Mouse (Mus musculus) induced T-regulatory cell, adult 2 months (primary cell): ENCODE measurements around the gene Mapk9.

ENCODE experiments used
- DNase-seq: peaks from one replicate; pipeline ENCODE4 v3.0.0-alpha.2; 2012; ENCODE audit warnings: low read depth

The Mapk9 gene

DNA sequence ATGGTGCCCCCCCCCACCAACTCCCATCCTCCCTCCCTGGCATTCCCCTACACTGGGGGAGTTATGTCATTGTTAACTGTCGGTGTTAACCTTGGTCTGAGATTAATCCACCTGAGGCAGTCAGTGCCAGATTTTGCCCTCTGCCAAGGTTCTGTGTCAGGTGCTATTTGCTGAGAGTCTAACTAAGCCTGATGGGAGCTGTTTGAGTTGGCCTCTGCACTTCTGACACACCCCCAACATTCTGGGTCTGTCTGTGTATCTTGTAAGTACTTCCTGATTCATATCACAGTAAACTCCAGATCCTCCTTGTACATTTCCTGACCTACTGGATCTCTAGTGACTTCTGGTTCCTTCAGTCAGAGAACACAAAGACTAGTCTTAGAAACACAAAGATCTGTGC, 5.9 kb upstream of the Mapk9 start:
- DNase-seq = no peak

DNA sequence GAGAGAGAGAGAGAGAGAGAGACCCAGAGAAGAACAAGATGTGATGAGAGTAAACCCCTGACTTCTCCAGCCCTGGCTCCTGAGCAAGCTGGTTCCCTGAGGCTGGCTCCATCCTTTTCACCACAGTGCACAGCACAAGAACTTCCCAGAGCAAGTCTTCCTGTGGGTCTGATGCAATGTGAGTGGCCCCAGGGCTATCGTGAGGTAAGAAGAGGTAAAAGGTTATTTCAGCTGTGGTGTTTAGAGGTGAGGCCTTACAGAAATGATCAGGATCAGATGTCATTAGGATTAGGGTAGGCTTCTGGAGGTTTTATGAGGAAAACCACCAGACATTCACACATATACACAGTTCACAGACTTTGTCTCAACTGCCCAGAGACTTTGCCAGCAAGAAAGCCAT, 4.7 kb upstream of the Mapk9 start:
- DNase-seq = no peak

DNA sequence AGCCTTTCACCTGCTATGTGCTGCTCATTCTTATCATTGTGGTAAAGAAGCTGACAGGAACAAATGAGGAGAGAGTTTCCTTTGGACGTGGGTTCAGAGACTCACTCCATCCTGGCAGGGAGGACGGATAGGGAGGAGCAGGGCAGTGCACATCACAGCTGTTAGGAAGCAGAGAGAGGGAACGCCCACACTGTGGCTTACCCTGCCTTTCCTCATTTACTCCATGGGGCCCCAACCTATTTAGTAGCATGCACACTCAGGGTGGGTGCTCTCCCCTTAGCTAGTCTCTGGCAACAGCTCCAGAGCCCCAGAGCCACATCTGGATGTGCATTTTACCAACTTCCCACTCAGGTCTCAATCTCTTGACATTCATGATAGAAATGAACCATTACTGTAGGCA, 3.8 kb upstream of the Mapk9 start:
- no peak for DNase-seq

DNA sequence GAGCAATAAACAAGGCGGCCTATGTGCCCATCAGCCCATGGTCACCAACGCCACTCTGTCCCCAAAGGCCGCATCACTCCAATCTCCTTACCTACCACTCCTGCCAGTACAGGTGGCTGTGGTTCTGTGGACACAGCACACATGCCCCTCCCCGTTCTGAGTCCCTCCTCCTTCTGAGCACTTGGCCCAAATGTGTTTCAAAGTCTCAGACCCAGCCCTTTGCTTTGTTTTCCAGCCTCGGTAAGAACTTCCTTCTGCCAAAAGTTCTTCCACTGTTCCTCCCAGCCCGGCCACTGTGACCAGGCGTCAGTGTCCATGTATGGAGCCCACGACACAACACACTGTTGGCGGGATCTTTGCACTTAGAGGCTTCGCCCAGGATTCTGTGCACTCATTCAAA, 2.2 kb upstream of the Mapk9 start:
- no peak for DNase-seq

DNA sequence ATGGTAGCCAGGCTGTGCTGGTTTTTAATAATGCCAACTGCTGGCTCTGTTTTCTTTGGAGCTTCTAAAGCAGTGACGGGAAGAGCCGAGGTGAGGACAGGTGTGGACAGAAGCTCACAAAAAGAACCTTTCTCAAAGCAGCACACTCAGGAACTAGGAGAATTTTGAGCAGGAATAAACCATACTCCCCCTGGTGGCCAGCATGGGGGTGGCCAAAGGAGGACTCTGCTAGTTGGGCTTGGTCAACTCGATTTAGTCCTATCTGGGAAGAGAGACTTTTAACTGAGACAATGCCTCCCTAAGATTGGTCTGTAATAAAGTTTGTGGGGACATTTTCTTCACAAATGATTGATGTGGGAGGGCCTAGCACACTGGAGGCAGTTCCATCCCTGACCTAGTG, 1.6 kb upstream of the Mapk9 start:
- DNase-seq = peak; percentile 81

DNA sequence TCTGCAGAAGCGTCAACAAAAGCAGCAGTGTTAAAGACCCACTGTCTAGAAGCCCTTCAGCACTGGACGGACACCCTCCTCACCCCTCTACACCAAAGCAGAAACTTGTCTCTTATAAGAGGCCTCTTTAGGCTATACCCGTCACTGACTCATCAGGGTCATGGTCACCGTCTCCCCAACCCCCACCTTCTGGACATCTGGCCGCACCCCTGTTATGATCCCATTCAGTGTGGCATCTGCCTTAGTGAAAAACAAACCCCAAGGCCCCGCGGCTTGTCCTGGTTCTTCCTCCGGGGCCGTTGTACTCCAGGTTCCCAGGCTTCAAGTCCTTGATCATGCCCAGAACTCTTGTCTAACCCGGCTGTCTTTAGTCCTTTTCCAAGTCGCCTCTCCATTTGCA, 593 bp upstream of the Mapk9 start:
- no peak for DNase-seq

DNA sequence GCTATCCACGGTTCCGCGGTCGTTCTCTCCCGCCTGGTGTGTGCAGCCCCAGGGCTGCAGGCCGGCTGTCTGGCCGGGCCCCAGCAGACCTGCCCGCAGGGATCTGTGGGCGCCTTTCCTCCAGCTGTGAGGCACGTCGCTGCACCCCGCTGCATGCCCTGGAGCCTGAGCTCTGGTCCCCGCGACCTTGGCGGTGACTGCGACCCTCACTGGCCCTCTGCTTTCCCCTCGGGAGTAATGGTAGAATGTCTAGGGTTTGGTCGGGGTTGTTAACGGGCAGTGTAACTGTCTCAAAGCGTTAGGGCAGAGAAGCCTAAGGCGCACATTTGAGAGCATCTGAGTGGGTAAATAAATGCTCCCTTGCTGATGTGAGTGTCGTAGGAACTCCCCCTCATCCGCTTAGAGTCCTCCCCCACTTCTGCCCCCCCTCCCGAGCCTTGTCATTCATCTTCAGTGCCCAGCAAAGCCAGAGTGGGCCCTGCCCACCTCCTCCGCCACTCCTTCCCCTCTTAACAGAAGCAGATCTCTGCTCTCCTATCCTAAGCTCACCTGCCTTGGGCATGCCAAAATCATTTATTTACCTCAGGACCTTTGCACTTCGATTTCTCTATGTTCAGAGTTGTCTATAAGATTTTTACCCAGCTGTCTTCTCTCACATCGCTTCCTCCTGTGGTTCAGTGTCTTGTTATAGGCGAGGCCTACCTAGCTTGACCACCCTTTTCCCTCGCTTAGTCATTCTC, 690 bp downstream of the Mapk9 start:
- DNase-seq = peak; percentile 63

DNA sequence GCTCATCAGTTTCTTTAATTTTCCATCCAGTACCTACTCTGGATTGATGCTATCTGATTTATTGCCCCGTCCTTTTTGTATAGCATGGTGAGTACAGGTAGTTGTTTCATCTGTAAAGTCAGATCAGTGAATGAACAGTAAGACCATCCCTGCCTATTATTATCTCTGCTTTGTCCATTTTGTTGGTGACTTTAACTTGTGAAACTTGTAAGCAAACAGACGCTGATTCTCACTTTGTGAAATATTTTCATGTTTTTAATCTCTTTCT, 1.2 kb downstream of the Mapk9 start:
- no peak for DNase-seq

DNA sequence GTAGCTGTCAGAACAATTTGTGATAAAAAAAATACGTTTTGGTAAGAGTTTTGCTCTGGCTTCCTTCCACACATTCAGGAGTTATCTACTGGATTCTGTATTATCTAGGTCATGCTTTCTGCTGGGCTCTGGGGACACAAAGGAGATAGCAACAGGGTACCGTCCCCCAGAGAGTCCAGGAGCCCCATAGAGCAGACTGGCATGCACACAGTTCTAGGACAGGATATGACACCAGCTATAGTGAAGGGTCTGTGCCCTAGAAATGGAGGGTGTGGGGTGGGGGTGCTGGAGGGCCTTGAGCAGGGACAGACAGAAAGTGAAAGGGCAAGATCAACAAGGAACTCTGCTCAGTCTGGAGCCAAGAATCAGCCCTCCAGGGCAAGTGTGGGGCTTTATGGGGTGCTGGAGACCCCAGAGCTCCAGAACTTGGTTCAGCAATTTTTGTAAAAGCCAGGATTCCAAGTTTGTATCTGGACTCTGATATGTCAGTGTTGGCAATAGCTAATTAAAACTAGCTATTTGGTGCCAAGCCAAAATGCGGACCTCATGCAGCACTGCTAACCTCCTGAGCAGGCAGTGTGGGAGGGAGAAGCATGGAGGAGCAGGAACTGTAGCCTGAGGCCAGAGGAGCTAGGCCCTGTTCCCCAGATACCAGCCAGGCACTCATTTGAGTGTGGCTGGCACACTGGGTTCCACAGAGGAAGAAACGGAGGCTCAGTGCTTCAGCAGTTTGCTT, 1.7 kb downstream of the Mapk9 start:
- peak; percentile 36 for DNase-seq

DNA sequence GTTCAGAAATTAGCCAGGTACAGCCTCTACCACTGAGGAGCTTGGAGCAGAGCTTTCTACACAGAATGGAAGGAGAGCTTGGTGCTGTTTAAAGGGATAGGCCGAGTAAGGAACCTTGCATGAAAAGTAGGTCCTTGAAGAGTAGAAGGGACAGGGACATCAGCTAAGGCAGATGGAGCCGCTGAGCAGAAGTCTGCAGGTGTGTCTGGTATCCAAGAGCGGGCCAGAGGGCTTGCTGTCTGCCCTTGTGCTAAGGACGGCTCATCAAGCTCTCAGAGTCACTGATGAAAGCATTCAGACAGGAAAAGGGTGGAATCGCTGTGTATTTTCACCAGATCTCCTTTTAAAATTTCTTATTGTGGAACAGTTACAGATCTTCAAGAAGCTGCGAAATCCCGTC, 3.8 kb downstream of the Mapk9 start:
- no peak for DNase-seq

DNA sequence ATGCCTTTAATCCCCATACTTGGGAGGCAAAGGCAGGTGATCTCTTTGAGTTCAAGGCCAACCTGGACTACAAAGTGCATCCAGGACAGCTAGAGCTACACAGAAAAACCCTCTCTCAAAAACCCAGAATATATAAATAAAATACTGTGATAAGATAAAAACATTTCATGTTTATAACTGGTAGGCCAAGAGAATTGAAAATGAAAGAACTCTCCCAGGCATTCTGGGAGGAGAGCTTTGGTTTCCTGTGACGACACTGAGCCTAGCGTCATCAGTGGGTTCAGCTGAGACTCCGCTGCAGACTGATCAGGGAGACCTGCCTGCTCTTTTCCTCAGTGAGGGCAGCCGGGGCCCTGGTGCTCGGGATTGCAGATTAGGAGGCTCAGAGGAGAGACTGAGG, 8.6 kb downstream of the Mapk9 start:
- peak; percentile 87 for DNase-seq

DNA sequence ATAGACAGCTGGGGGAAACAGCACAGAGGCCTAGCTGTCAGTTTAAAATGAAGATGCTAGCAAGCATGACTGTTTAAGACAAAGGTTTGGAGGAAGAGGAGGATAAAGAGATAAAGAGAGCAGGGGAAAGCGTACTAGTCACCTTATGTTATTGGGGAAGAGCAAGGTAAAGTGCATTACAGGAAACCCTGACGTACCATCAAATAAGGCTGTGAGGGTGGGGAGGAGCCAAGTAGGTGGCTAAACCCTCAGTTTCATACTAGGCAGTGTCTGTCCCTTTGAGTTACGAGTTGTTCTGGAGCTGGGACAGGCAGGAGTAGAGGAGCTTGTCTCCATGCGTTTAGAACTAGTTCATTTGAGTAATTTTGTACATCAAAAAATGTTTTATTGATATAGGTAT, 14.6 kb downstream of the Mapk9 start:
- peak; percentile 25 for DNase-seq

DNA sequence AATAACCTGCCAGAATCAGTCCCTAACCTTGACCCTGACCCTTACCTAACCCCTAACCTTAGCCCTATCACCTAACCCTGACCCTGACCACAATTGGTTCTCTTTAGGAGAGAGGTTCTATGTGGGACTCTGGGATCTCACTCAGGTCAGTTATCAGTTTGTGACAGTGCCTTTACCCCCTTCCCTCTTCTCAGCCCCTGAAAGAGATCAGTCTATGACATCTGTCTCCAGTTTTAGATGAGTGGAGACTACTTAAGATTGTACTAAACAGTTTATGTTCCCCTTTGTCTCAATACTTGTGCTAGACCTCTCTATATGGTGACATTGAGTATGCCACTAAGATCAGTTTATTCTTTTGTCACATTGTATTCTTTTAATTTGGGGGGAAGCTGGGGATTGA, 17.4 kb downstream of the Mapk9 start:
- DNase-seq = no peak

DNA sequence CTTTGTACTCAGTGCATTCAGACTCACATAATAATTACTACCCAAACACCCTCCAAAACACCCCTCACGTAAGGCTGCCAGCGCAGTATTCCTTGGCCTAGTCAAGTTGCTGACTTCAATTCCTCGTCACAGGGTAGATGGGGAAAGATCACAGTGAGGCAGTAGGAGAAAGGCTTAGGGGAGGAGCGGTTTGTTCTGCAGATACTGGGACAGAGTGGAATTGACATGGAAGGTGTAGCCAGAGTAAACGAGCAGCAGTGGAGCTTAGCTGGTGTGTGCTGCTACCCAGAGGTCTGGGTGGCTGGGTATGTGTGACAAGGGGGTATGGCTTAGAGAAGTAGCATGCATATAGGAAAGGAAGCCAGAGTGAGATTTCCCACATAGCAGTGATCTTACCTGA, 20.8 kb downstream of the Mapk9 start:
- DNase-seq = no peak

DNA sequence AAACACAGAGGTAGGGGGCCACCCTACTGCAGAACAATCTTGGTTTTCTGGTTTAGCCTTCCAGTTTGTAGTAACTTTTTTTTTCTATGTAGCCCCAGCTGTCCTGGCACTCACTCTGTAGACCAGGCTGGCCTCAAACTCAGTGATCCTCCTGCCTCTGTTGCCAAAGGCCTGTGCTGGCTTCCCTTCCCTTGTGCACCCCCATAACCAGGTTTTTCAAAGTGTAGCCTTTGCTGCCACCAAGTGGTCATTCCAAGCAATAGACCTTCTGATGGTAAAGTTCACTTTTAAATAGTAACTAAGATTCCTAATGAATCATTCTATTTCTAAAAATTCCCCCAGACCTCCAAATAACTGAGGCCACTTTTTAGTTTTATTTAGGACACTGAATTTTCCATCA, 23.2 kb downstream of the Mapk9 start:
- DNase-seq = peak; percentile 81

DNA sequence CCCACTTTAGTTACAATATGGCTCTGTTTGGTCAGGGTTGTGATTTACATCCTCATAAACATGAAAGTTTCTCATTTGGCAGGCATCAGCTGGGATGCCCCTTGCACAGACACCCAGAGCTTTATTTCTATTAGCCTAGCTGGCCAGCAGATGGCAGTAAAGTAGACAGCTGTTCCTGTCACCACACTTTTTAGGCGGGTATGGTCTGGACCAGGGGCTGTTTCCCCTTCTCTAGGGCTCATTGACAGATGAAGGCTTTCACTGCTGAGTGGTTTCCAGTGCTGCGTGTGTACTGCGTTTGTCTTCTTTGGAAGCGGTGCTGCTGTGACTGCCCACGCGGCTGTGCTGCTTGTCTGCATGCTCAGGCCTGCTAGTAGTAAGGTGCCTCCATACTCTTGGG, 25.4 kb downstream of the Mapk9 start:
- DNase-seq = peak; percentile 57

DNA sequence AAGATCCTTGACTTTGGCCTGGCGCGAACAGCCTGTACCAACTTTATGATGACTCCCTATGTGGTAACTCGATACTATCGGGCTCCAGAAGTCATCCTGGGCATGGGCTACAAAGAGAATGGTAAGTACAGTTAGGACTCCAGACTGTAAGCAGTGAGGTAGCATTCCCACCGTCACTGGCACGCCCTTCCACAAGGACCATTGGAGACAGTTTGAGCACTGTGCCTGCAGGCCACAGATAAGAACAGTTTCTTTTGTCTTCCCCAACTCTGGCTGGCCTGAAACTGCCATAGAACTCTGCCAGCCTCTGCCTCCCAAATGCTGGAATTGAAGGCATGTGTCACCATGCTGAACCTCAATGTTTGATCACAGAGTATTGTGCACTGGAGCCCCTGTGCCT, 26.2 kb downstream of the Mapk9 start:
- no peak for DNase-seq

DNA sequence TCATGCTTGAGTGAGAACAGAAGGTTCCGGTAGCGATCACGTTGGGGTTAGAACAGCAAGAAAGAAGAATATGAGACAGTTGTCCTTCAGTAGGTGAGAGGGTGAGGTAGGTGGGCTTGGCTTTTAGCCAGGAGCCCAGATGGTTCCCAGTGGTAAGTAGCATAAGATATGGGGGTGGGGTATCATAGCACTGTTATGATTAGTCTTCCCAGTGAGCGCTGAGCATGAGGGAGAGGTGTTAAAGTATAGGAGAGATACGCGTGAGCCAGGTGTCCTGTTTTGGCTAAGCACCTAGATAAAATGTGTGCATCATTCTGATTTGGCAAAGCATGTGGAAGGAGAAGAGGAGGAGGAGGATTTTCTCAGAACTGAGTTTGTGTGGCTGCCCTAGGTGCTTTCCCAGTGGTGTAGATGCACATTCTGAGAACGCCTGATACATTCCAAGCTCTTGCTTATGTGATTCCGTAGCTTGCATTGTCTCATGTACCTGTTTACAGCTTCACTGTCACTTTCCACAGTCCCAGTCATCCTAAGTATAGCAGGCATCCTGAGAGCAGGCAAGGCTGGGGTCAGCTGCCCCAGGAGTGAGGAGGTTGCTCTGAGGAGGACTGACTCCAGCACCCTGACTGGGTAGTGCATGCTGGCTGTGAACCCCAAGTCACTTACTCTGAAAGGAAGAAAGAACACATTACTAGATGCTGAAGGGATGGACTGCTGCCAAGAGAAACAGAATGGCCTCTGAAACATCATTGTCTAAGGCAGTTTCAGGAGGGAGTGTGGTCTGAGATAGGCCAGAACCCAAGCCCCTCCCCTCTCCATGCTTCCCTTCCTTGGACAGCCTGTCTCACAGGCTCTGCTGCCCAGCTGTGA, 30.6 kb downstream of the Mapk9 start:
- DNase-seq = no peak

DNA sequence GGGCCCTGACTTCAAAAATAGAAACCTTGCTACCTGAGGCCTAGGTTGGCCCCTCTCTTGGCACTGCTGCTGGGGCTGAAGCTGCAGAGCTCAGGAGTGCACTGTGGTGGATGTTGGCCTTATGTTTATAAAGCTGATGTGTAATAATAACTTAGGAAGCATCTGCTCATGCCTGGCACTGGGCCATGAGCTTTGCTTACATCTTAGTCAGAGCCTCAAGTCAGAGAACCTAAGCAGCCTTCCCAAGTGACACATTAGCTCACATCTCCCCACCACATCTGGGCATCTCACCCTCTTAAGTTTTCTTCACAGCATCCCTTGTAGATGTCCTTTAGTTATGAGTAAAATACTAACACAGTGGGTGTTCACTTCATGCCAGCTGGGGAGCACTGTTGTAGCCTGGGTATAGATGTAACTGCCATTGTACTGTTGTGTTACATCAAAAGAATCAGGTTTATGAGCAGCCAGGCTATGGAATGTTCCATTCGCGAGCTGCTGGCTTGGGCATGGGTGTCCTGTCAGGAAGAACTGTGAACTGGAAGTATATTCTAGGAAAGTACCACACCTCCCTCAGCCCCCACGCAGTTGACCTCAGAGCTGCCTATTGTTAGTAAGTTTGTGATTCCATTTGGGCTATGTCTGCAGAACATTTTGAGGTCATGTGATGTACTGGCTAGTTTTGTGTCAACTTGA, 33.5 kb downstream of the Mapk9 start:
- no peak for DNase-seq

DNA sequence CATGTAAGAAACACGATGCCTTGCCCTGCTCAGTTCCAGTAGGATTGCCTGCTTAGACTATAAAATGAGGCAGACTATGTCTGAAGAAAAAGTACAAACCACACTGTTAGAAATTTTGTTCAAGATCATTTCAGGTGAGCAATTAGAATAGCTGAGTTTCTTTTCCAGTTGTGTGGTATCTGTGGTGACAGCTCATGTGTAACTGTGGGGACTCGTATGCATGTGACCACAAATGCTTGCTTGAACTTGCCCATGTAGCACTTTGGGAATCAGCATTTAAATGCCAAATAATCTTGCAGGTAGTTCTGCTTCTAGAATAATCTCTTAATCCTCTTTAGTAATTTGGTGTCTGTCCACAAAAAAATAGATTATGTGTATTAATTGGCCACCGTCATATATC, 36.8 kb downstream of the Mapk9 start:
- DNase-seq = no peak

DNA sequence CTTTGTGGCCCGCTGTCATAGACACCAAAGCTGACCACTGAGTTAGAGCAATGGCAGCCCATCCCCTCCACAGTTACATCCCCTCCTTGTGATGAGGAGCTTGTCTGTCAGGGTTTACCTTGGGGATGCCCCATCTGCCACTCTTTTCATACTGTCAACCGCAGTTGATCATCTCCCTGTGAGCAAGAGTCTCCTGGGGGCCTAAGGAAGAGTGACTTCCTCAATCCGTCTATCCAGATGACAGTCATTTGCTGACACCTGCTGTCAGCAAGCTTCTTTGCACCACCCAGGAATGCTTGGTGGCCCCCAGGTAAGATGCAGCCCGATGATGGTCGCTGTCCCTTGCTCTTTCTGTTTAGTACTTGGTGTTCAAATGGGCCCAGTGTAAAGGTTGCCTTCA, 41.9 kb downstream of the Mapk9 start:
- DNase-seq = no peak

DNA sequence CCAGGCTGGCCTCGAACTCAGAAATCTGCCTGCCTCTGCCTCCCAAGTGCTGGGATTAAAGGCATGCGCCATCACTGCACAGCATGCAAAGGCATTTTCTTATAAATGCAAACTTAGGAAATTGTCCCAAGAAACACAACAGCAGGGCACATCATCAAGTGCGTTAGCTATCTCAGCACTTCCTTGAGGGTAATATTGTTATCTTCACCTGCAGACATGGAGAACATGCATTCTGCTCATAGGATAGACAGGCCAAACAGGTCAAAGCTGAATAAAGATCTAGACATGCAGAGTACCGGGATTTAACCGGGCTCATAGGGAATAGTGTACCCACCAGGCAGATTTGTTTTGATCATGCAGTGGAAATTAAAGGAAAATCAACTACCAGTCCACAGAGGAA, 45.4 kb downstream of the Mapk9 start:
- DNase-seq = no peak

DNA sequence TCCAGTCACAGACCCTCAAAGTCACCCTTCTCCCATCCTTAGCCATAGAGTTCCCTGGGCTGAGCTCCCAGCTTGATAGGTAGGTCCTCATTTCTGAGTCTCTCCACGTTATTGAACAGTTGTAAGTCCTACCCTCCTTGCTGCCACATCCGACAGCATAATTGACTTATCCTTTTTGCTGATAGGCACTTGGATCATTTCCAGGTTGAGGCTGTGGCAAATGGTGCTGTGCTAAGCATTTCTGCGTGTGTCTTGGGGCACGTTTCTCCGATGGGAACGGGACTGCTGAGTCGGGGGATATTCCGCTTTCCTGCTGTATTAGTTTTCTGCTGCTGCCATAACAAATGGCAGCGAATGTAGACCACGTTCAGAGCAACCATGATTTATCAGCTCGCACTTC, 47.3 kb downstream of the Mapk9 start:
- DNase-seq = no peak
